Mouse (Mus musculus) 3134 (cell line): Measurements from ENCODE around the gene Ccsap.

ENCODE experiments used
- DNase-seq: peaks from one replicate; pipeline ENCODE4 v3.0.0-alpha.2; 2011; ENCODE audit warnings: low spot score; ENCODE audit not compliant: insufficient read length; ENCODE audit errors: extremely low read depth

Ccsap gene

DNA sequence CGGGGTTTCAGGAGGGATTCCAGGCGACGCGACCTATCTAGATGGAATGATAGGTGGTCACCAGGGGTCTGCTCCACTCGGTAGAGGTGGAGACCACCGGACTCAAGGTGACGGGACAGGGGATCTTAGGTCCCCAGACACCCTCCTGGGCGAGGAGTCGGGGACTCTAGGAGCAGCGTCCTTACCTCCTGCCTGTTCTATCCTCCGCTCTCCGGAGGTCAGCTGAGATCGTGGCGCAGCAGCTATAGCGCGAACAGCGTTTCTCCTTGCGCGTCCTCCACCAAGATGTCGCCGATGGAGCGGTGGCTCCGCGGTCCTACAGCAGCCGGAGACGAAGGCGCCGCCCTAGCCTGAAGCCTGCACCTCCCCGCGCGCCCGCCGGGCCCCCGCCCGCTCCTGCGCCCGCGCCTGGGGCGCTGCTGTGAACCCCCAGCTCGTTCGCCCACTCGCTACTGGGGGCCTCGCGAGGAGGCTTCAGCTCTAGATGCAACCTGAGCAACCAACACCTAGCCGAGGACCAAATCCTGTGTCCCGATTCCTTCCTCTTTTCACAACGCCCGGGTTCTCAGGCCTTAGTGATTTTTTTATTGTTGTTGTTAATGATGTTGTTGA, at the start of gene Ccsap:
Gene Ccsap, minus strand, starts transcription at position 562 of the 612 bp plus-strand sequence.
- DNase-seq, result no peak

DNA sequence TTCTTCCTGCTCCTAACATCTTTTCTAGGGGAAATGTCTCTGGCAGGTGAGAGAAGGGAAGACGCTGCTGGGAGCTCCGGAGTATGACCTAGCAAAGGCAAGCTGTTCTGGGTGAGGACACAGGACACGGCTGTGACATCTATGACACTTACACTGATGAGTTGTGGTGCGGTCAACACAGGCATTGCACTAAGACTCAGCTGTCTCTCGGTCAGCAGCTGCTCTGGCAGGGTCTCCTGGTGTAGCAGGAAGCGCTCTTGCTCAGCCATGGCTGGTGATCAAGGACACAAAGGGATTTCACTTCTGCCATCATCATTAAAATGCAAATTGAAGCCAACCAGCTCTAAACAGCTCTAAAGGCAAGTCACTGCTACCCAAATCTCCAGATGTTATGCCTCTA, 47.6 kb upstream of the Ccsap start:
- no peak for DNase-seq

DNA sequence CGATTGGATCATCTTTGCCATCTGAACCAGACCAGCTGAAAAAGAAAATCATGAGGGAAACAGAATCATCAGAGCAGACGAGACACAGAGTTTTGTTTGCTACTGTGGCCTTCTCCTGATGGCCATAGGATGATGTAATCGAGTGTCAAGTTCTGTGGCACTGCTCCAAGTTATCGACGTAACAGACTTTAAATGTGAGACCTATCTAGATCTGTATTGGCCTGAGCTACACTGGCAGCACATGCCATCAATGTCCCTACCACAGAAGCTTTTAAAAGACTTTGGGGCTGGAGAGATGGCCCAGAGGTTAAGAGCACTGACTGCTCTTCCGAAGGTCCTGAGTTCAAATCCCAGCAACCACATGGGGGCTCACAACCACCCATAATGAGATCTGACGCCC, 42.6 kb upstream of the Ccsap start:
- DNase-seq, result no peak

DNA sequence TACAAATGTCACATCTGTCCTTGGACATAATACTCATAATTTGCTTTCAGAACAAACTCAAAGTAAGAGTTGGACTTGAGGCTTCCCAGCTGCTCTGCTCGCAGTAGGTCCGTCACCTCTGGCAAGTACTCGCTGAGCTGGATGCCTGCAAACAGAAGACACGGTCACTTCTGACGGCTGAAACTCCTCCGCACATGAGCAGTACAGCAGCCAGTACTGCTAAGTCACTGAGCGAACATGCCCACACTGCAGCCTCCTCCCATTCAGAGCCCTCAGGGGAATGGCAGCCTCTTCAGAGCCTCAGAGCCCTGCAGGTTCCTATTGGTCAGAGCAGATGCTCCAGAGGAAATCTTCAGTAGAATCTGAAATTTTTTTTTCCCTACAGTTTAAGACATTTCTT, 39.4 kb upstream of the Ccsap start:
- no peak for DNase-seq

DNA sequence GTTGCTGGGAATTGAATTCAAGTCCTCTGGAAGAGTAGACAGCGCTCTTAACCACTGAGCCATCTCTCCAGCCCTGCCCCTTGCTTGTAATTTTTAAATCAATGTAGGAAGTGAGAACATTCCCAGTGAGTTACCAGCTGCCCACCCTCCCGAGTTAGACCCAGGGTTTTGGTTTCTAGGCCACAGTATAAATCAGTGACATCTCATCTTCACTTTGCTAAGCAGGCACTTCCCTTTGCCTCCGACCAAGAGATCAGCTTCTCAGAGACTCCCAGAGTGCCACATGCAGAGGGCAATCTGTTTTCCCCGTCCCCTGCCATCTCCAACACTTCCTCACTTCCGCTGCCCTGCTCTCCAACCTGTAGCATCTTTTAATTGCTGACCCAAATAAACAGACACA, 38.6 kb upstream of the Ccsap start:
- DNase-seq, result no peak

DNA sequence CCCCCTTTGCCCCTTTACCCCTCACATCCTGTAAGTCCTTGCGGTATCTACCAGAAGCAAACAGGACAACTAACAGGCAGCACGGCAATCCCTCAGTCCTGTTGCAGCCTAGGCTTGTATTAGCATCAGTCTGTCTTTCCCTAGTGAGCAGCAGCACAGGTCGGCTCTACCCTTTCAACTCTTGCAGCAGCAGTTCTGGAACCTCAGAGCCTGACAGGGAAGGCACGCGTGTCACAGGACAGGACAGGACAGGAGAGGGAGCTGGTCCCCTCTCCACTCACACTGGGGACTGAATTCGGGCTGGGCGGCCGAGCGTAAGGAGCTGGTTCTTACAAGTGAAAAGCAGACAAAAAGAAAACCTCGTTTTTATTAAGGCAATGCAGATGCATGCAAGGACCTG, 36.8 kb upstream of the Ccsap start:
- no peak for DNase-seq

DNA sequence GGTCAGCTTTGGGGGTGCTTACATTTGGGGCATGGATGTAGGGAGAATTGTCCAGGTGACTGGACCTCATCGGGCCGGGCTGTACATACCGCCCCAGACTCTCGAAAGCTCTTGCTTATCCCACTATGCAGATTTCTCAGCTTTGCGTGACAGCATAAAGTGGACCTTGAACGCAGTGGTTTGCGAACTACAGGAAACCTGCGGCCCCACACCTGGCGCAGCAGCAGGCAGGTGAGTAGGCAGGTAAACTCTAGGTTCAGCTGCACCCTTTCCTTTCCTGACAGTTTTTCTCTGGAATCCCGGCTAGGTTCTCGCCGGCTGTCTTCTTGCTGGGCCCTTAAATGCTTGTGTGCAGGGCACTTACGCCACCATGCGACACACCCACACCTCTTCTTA, 36.4 kb upstream of the Ccsap start:
- DNase-seq, result no peak

DNA sequence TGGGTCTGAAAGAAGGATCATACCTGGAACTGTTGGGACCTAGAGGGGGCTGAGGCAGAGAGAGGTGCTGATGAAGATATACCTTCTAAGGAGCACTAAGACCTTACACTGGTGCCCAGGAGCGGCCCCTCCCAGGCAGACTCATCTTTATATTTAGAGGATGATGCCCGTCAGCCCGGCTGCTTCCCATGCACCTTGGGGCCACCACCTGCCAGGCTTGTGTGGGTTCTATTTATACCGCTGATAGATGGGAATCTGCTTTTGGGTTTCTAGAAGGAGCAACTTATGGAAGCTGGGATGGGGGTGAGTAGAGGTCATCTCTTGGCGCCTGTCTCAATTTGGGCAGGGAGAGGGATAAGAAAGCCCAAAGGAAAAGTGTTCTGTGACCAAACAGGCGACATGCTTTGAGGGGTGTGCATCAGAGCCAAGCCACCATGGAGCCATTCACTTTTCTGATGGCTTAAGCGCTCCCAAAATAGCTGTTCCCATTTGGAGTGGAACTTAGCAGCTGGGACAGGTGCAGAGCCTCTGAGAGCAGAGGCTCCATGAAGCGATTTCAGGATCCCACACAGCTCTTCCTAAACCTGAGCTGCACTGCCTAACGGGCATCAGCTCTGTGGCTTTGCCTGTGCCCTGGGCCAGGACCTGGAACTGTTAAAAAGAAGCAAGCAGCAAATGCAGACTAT, 35.8 kb upstream of the Ccsap start:
- DNase-seq, result no peak

DNA sequence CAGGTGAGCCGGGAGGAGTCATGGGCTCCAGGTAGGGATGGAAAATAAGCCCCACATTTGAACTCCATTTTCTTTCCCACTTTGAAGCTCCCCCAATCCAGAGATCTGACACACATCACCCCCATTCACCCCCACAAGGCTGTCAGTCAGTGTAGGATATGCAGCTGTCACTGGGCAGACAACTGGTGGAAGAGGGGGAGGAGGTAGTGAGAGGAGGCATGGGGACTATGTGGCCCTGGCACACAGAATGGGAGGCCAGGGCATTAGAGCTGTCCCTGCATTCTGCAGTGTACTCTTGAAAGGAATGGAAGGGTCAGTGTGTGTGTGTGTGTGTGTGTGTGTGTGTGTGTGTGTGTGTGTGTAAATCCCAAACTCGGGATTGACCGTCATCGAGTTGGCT, 35.2 kb upstream of the Ccsap start:
- DNase-seq, result no peak

DNA sequence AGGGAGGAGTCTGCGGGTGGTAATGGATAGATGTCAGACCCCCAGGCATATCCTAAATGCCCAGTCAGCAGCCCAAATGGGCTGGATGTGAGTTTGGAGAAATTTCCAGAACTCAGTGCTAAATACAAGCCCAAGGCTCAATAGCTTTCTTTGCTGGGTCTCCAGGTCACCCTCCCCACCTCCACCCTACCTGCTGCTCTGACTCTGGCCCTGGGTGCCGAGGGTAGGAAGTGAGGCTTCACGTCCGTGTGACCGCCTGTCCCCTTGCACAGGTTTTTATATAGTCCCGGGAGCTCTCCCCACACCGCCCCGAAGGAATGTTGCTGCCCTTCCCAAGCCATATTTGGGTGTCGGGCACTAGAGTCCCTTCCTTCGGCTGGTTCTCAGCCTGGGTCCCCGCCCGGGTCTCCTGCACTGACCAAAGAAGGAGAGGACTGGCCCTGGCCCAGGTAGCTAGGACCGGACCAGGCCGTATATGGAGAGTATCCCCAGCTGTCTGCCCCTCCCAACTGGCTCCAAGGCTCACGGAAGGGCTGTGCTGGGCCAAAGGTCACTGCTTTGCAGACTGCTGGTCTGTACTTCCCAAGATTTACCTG, 34.6 kb upstream of the Ccsap start, which contains the start of gene Acta1:
Gene Acta1, minus strand, starts transcription at position 250 of the 596 bp plus-strand sequence.
- DNase-seq, result no peak

DNA sequence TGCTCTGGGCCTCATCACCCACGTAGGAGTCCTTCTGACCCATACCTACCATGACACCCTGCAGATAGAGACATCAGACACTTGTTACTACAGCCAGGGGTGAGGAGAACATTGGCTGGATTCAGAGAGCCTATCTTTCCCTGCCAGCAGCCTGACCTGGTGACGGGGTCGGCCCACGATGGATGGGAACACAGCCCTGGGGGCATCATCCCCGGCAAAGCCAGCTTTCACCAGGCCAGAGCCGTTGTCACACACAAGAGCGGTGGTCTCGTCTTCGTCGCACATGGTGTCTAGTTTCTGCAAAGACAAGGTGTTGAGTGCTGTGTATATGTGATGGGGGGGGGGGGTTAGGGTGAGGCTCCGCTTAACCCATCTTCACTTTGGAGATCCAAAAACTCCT, 33.4 kb upstream of the Ccsap start:
- DNase-seq, result no peak

DNA sequence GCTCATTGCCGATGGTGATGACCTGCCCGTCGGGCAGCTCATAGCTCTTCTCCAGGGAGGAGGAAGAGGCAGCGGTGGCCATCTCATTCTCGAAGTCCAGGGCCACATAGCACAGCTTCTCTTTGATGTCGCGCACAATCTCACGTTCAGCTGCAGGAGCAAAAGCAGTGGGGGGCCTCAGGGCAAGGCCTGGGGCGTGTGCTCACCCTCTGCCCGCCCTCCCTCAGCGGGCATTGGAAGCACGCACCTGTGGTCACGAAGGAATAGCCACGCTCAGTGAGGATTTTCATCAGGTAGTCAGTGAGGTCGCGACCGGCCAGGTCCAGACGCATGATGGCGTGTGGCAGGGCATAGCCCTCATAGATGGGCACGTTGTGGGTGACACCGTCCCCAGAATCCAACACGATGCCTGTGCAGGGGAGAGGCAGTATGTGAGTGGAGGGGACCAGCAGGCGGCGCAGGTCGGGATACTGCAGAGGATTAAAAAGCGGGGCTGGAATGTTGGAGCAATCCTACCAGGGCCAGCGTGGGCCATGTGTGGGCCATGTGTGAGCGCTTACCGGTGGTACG, 32.7 kb upstream of the Ccsap start:
- no peak for DNase-seq

DNA sequence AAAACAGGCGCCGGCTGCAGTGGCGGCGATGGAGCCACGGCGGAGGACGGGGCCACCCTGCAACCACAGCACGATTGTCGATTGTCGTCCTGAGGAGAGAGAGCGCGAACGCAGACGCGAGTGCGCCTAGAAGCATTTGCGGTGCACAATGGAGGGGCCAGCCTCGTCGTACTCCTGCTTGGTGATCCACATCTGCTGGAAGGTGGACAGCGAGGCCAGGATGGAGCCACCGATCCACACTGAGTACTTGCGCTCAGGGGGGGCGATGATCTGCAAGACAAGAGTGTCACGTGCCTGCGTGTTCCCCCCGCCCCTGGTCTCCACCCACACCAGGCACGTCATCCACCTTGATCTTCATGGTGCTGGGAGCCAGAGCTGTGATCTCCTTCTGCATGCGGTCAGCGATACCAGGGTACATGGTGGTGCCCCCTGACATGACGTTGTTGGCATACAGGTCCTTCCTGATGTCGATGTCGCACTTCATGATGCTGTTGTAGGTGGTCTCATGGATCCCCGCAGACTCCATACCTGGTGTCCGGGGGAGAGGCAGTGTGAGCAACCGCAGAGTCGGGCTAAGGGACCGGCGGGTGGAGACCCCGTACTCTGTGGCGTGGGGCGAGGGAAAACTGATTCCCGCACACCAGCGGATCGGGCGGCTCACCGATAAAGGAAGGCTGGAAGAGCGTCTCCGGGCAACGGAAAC, 32.0 kb upstream of the Ccsap start:
- no peak for DNase-seq

DNA sequence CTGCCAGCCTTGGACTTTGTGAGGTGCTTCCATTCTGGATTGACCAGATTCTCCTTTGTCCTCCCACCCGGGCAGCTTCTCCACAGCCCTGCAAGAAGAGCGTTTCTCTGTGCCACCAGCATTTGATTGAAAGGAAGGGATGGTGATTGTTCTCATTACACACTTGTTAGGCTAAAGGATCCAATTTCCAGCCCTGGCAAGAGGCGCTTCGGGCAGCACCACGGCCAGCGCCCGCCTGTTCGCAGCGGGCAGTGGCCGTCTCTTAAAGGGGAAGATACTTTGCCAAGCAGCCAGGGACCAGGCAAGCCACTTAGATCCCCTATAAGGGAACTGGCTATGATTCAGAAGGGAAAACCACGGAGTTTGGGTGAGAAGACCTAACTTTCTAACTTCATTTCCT, 31.3 kb upstream of the Ccsap start:
- DNase-seq, result peak; percentile 48

DNA sequence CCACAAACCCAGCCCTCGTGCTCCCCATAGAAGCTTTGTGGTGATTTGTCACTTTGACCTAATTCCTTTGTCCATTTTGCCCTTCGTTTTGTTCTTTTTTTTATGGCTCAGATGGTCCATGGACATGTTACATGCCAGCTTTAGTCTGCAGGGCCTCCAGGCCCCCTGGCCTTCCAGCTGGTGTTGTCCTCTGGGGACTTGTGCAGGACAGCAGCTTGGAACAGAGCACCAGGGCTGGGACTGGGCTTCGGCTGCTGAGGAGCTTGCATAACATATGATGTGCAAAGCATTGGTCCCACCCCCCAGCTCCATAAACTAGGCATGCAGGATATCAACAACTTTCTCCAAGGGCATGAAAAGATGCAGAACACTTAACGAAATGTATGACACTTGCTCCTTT, 29.8 kb upstream of the Ccsap start:
- no peak for DNase-seq

DNA sequence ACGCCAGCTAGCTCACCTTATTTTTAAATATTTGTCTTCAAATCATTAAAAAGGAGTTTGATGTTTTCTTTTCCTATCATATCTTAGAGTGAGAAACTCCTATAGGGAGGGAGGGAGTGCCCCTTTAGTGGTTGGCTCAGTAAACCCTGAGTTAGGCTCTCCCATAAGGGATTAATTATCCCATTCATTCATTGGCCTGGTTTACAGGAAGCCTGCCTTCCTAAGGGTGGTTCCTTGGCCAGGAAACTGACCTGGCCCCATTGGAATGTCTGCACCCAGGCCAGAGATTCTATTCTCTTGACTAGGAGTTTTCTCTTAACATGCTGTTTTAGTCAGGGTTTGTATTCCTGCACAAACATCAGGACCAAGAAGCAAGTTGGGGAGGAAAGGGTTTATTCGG, 27.9 kb upstream of the Ccsap start:
- DNase-seq, result peak; percentile 45

DNA sequence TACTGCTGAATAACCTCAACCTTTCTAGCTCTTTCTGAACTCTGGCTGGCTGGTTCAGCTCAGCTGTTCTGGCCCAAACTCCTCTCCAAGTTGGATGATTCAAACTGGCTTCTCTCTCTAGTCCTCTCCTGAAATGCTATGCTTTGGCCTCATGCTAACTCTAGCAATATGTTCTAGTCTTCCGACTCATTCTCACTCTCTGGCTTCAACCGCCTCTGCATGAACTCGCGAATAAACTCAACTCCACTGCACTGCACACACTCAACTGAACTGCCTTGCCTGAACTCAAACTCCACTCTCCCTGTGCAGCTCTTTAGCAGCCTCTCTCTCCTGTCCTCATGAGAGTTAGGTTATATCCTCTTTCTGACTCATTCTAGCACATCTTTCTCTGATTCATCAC, 27.2 kb upstream of the Ccsap start:
- no peak for DNase-seq

DNA sequence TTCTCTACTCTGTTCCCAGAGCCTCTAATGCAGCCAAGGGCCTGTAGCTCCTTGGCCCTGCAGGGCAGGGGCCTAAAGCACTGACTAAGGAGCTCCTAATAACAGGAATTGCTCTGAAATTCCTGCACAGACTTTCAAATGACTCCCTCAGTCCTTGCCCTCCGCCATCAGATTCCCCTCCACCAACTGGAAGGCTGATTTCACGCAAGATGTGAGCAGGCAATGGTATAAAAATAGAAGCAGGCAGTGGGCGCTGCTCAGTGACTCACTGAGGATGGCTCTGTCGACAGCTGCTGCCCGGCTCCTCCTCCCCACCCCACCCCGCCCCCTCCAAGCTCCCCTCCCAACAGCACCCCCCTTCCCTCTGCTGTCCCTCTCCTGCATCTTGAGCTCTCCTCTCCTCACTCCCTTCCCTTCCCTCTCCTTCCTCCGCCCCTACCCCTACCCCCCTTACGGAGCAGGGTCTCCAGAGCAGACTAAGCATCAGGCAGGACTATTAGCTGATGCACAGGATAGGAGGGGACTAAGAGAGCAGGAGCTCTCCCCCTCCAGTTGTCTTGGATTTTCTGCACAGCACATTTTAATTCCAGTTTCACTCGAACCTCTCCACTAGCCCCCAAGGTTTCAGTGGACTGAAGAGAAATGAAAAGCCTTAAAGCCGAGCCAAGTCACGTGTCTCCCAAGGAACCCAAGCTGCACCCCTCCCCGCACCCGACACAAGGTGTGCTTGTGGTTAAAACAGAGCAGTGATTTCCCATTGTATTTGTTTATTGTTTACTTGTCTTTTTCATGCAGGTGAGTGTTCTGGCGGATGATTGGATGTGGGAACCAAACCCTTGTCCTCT, 24.9 kb upstream of the Ccsap start:
- DNase-seq, result peak; percentile 62

DNA sequence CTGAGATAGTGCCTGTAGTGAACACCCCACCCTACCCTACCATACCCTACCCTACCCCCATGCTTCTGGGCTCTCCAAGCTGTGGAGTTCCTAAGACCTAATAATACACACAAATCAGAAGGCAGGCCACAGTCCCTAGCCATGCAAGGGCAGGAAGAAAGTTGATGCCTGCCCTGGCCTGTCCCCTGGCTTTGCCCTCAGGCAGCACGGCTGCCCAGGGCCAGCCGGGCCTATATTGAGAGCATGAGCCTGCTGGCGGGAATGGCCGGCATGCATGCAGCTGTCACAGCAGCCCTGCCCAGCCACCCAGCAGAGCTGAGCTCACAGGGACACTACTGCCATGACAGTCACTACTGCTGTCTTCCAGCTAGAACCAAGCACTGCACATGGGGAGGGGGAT, 23.1 kb upstream of the Ccsap start:
- DNase-seq, result no peak

DNA sequence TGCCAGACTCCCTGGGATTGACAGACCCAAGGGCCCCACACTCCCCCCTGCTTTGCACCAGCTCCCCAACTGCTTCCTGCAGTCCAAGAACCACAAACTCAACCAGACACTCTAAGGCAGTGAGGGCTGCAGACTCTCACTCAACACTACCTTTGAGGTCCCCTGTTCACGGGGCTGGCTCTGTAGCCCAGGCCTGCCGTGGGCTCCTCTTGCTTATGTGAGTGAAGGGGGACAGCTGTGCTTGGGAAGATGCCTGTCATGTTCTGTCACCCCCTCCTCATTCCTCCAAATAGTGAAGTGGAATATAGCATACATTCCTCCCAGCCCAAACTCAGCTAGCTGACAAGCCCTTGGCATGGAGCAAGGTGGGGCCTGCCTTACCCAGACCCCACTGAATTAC, 22.4 kb upstream of the Ccsap start:
- no peak for DNase-seq
